Mouse (Mus musculus) spleen, adult 2 months (tissue): ENCODE data around the gene Psapl1.

Experiments used
- CTCF ChIP-seq: fragments of 200-500 bp; IDR thresholded peaks from 2 replicates; pipeline ENCODE4 v1.5.1; 2011; ENCODE audit warnings: mild to moderate bottlenecking, inconsistent platforms; ENCODE audit not compliant: insufficient read depth, insufficient read length, insufficient replicate concordance; ENCODE audit errors: extremely low read depth
- POLR2A ChIP-seq: fragments of 200-500 bp; IDR thresholded peaks from 2 replicates; pipeline ENCODE4 v1.6.1; 2011; ENCODE audit warnings: low read depth, low read length, inconsistent platforms

DNA sequence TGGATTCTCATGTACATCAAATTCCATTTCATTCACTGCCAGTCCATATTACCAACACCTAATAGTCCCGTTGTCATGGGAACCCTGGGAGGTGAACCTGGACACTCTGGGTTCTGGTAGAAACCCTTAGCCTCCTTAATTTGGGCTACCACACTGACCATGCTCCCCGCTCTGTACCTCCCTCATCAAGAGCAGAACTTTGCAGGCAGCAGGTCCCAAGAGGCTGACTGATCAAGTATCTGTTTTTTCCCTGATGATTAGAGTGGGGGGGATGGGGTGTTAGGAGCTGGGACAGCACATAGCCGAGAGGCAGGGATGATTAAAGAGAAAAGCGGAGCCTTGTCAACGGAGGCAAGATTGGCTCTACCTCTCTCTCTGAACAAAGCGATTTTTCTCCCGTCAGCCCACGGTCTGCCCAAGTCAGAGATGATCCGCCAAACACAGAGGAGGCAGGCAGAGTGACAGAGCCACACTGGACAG lies 26.5 kb downstream of the Psapl1 start:
- TF ChIP-seq CTCF (no peak), POLR2A (no peak)
